Mouse (Mus musculus) stomach, postnatal 0 days (tissue): Measurements from ENCODE around the gene Agbl4. TPM values are rescaled to one million over a fixed set of nuclear protein-coding genes. Genes with fewer than 3 reads are reported as not detected.
A peak's percentile ranks its signal among the peaks of the same experiment; 100 is the strongest.

Experiments used
- ATAC-seq: fragments of 200-750 bp; cut with Nextera tagmentation; 2 replicates; pipeline ENCODE4 v1.8.0; 2017; ENCODE audit not compliant: low FRiP score, low TSS enrichment
- DNase-seq: peaks from one replicate; pipeline ENCODE4 v3.0.0-alpha.2; 2016; ENCODE audit warnings: low spot score
- H3K27ac ChIP-seq: fragments of 300-500 bp; sonication (generic); replicated peaks from 2 replicates; pipeline ENCODE4 v1.5.1; 2014; ENCODE audit warnings: mild to moderate bottlenecking, control low read depth
- H3K27me3 ChIP-seq: fragments of 300-500 bp; sonication (generic); 2 replicates; pipeline ENCODE4 v1.6.1; 2014; ENCODE audit warnings: low read length; ENCODE audit not compliant: control insufficient read depth, insufficient read depth
- H3K36me3 ChIP-seq: fragments of 300-500 bp; sonication (generic); 2 replicates; pipeline ENCODE4 v1.6.1; 2014; ENCODE audit warnings: low read length, mixed read lengths; ENCODE audit not compliant: control insufficient read depth, insufficient read depth
- H3K4me1 ChIP-seq: fragments of 300-500 bp; sonication (generic); replicated peaks from 2 replicates; pipeline ENCODE4 v1.6.1; 2014; ENCODE audit warnings: antibody characterized with exemption; ENCODE audit not compliant: control insufficient read depth, insufficient read depth
- H3K4me2 ChIP-seq: fragments of 300-500 bp; sonication (generic); replicated peaks from 2 replicates; pipeline ENCODE4 v1.6.1; 2014; ENCODE audit warnings: low read depth, mild to moderate bottlenecking, control low read depth, moderate library complexity
- H3K4me3 ChIP-seq: fragments of 300-500 bp; sonication (generic); 2 replicates; pipeline ENCODE4 v1.5.1; 2014; ENCODE audit warnings: low read depth, low read length, control low read depth
- H3K9ac ChIP-seq: fragments of 300-500 bp; sonication (generic); 2 replicates; pipeline ENCODE4 v1.6.1; 2014; ENCODE audit warnings: mild to moderate bottlenecking, low read length, control low read depth, mixed read lengths
- H3K9me3 ChIP-seq: fragments of 300-500 bp; sonication (generic); 2 replicates; pipeline ENCODE4 v1.6.1; 2016; ENCODE audit warnings: low read length; ENCODE audit not compliant: control insufficient read depth
- CTCF ChIP-seq: IDR thresholded peaks from 2 replicates; pipeline ENCODE4 v1.5.1; 2016; ENCODE audit warnings: antibody characterized with exemption, low read depth, mild to moderate bottlenecking, moderate library complexity
- EP300 ChIP-seq: optimal IDR thresholded peaks from 2 replicates; pipeline ENCODE3; 2016; ENCODE audit warnings: antibody characterized with exemption
- WGBS: fragments of 180-500 bp; shearing (Covaris S2); extraction: QIAGEN DNeasy Blood & Tissue Kit; methylation state at CpG from one replicate; pipeline ENCODE4 v1.1.7; 2014; 5-methylcytosine and 5-hydroxymethylcytosine counted together
- polyA plus RNA-seq: library from polyadenylated mRNA; unstranded; fragments of >200 nt; fragmentation: Nextera tagmentation; extraction: Ambion mirVana; gene quantifications from 2 replicates; pipeline ENCODE4 v1.2.1, GENCODE M21; 2015

Agbl4 gene
- polyA plus RNA-seq, 1 experiment from 2014 or later = 0.10 TPM

GRCm38 (mm10) chr4:110420306-110420705 is 22.8 kb downstream of the Agbl4 start:
- no peak for ATAC-seq
- no peak for TF ChIP-seq CTCF
- TF ChIP-seq EP300 = no peak
- no peak overlapping the region for H3K4me3 ChIP-seq
- no peak overlapping the region for H3K4me2 ChIP-seq
- WGBS = 46% methylated on average over 2 of the region's 2 CpGs
- no peaks in the 10 kb centered on the region for H3K27me3 ChIP-seq
- no peaks in the 10 kb centered on the region for H3K4me1 ChIP-seq
- H3K27ac ChIP-seq = no peak overlapping the region
- no peak overlapping the region for H3K9ac ChIP-seq
- H3K36me3 ChIP-seq = no peaks in the 10 kb centered on the region
- no peaks in the 10 kb centered on the region for H3K9me3 ChIP-seq
- DNase-seq = no peak

- Histone ChIP-seq H3K27ac (no peak overlapping the region), H3K9ac (no peak overlapping the region), H3K9me3 (no peaks in the 10 kb centered on the region), H3K4me2 (no peak overlapping the region), H3K4me1 (no peaks in the 10 kb centered on the region), H3K36me3 (no peaks in the 10 kb centered on the region), H3K27me3 (no peaks in the 10 kb centered on the region), H3K4me3 (no peak overlapping the region)
- ATAC-seq (no peak), DNase-seq (no peak)
- TF ChIP-seq EP300 = no peak
- TF ChIP-seq CTCF = no peak
These were observed 30.2 kb downstream of the Agbl4 start for GRCm38 (mm10) chr4:110427653-110428052.

DNA sequence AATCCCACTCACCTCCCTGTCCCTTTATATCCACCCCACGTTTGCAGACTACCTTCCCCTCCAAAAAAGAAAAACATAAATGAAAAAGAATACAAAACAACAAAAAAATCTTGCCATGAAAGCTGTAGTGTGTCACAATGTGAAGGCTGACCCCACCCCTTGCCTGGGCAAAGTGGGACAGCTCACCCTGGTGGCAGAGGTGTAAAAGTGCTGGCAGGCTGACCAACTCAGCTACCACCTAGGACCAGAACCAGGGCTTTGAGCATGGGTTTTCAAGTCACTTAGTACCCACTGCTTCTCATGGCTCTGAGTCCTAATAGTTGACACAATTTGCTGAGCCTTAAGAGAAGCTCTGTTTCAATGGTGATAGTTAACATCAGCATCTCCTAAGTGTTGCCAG is 96.9 kb downstream of the Agbl4 start:
- H3K9me3 ChIP-seq = no peaks in the 10 kb centered on the region
- H3K4me3 ChIP-seq = no peak overlapping the region
- TF ChIP-seq EP300 = no peak
- TF ChIP-seq CTCF = peak; percentile 64
- DNase-seq (peak; percentile 21), ATAC-seq (no peak)
- no peak overlapping the region for H3K9ac ChIP-seq
- no peaks in the 10 kb centered on the region for H3K4me1 ChIP-seq
- no peak overlapping the region for H3K27ac ChIP-seq
- H3K4me2 ChIP-seq = no peak overlapping the region
- 40% methylated on average over 1 of the region's 1 CpGs for WGBS
- H3K27me3 ChIP-seq = no peaks in the 10 kb centered on the region
- H3K36me3 ChIP-seq = no peaks in the 10 kb centered on the region

DNA sequence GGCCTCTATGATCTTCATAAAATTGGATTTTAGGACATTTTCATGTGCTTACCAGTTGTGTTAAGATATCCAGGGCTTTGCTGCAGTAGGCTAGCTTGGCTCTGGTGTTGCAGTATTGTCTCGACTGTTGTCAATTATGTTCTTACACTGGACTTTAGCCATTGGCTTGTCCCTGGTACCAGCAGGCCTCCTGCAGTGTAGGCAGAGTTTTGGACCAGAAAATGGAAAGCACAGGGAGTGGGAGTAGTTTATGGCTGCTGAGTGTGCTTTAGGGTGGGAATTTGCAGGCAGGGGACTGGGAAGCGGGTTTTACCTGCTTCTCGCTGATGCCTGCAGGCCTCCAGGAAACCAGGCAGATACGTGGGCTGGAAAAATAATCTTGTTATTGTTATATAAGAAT is 132.3 kb downstream of the Agbl4 start:
- Histone ChIP-seq H3K4me2 (no peak overlapping the region), H3K9ac (no peak overlapping the region), H3K27me3 (no peaks in the 10 kb centered on the region), H3K36me3 (no peaks in the 10 kb centered on the region), H3K9me3 (no peaks in the 10 kb centered on the region), H3K4me1 (no peaks in the 10 kb centered on the region), H3K4me3 (no peak overlapping the region), H3K27ac (no peak overlapping the region)
- TF ChIP-seq CTCF = no peak
- TF ChIP-seq EP300 = no peak
- no peak for DNase-seq
- ATAC-seq = no peak
- WGBS = 77% methylated on average over 4 of the region's 4 CpGs

- Histone ChIP-seq H3K9ac (no peak overlapping the region), H3K27me3 (no peaks in the 10 kb centered on the region), H3K27ac (no peak overlapping the region), H3K36me3 (no peaks in the 10 kb centered on the region), H3K4me3 (no peak overlapping the region), H3K4me2 (no peak overlapping the region), H3K9me3 (no peaks in the 10 kb centered on the region), H3K4me1 (no peaks in the 10 kb centered on the region)
- DNase-seq (no peak), ATAC-seq (no peak)
- WGBS = 55% methylated on average over 3 of the region's 3 CpGs
- TF ChIP-seq EP300 = no peak
- no peak for TF ChIP-seq CTCF
These were observed 151.8 kb downstream of the Agbl4 start for GRCm38 (mm10) chr4:110549223-110549622.

- no peak overlapping the region for H3K4me2 ChIP-seq
- ATAC-seq = no peak
- no peak for DNase-seq
- H3K9me3 ChIP-seq = no peaks in the 10 kb centered on the region
- no peaks in the 10 kb centered on the region for H3K4me1 ChIP-seq
- H3K9ac ChIP-seq = no peak overlapping the region
- no peak overlapping the region for H3K27ac ChIP-seq
- no peaks in the 10 kb centered on the region for H3K36me3 ChIP-seq
- TF ChIP-seq EP300 (no peak), CTCF (no peak)
- no peak overlapping the region for H3K4me3 ChIP-seq
- WGBS = 69% methylated on average over 4 of the region's 4 CpGs
- H3K27me3 ChIP-seq = no peaks in the 10 kb centered on the region
These were observed 200.3 kb downstream of the Agbl4 start for GRCm38 (mm10) chr4:110597726-110598283.
